Mouse (Mus musculus) brown adipose tissue, adult 24 weeks (tissue): ENCODE measurements around the gene Tk1. TPM values are rescaled to one million over a fixed set of nuclear protein-coding genes. Genes with fewer than 3 reads are reported as not detected.
"Not testable (repeated sequence)": the region's sequence is repeated elsewhere in the genome, so short reads cannot be mapped to it uniquely, and the experiment has no call there.

ENCODE experiments used
- H3K27ac ChIP-seq: fragments of 200-500 bp; replicated peaks from 2 replicates; pipeline ENCODE4 v1.5.1; 2012; ENCODE audit warnings: low read depth, mild to moderate bottlenecking, low read length
- H3K4me1 ChIP-seq: fragments of 200-500 bp; 2 replicates; pipeline ENCODE4 v1.6.1; 2012; ENCODE audit warnings: low read length, mixed read lengths; ENCODE audit not compliant: control insufficient read depth, insufficient read depth, insufficient read length
- H3K4me3 ChIP-seq: fragments of 200-500 bp; 2 replicates; pipeline ENCODE4 v1.5.1; 2012; ENCODE audit warnings: low read depth, mild to moderate bottlenecking, low read length, moderate library complexity; ENCODE audit not compliant: insufficient read depth
- polyA plus RNA-seq: library from polyadenylated mRNA; stranded (reverse); fragments of >200 nt; gene quantifications from 2 replicates; pipeline ENCODE4 v1.2.4, GENCODE M21; 2012; ENCODE audit not compliant: missing spikeins, insufficient read depth, insufficient read length

Gene Tk1
- polyA plus RNA-seq, 1 experiment, result not detected

- Histone ChIP-seq H3K4me1 (peaks cover 8% of the 10 kb centered on the region), H3K27ac (no peak overlapping the region), H3K4me3 (no peak overlapping the region)
Observed at GRCm38 (mm10) chr11:117819095-117819494, 6.8 kb downstream of the Tk1 start.

GRCm38 (mm10) chr11:117816389-117816996, 9.4 kb downstream of the Tk1 start:
- H3K4me1 ChIP-seq, result peaks cover 1% of the 10 kb centered on the region; the same call in 1 of the 2 replicates
- H3K27ac ChIP-seq, result no peak overlapping the region
- no peak overlapping the region for H3K4me3 ChIP-seq

DNA sequence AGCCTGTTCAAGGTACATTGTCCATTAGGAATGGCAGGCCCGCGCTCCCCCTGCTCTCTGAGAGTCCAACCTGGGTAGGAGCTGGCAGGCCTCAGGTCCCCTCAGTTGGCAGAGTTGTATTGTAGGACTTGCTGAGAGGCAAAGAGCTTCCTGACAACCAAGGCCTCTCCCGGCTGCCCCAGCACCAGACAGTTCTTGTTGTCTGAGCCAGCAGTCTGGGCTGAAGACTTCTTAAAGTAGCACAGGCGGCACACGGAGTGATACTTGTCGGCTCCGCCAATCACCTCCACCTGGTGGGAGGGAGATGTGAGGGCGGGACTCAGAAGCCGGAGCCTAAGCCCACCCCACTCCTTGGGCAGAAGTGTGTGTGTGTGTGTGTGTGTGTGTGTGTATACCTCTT, 10.0 kb downstream of the Tk1 start:
- not testable (repeated sequence) for H3K4me1 ChIP-seq, H3K4me3 ChIP-seq, H3K27ac ChIP-seq

DNA sequence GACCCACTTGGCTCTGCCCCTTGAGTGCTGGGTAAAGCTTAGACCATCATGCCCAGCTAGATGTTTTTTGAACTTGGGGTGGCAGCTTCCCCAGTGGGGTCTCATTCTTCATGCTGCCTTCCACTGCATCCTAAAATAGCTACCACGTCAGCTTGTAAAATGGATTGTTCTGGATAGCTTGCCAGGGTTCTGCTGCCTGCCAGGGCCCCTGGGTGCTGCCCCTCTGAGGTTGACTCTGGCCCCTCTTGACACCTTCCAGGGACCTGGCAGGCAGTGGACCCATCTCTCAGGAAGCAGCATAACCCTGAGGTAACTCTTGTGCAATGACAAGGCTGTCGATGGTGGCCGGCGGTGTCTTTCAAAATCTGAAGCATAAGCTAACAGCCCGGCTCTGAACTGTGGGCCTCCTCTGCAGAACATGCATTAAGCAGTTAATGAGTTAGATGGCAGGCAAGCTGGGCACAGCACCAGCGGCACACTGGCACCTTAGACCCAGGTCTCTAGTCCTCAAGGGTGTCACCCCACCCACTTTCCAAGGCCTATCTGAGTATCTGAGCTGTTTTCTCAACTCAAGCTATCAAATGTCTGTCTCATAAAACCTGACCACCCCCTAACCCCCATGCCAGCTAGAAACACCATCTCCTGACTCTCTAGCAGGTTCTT, 11.1 kb downstream of the Tk1 start:
- H3K27ac ChIP-seq, result no peak overlapping the region
- H3K4me1 ChIP-seq, result peaks cover 4% of the 10 kb centered on the region; the same call in 1 of the 2 replicates
- H3K4me3 ChIP-seq, result no peak overlapping the region

DNA sequence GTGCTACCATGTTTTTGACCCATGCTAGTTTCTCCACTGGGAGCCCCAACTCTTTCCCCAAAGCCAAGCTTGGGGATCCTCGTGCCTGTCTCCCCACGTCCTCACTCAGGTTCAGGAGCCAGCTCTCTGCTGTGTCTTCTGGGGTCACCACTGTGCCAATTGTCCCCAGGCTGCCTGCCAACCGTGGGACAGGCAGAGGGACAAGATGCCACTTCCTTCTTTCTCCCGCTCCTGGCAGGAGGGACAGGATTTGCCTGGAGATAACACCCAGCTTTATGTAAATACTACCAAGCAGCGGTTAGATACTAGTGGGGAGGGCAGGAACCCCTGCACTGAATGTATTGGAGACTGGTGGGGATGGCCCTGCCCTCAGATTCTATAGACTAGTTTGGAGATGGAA, 12.0 kb downstream of the Tk1 start:
- H3K4me1 ChIP-seq, result peaks cover 6% of the 10 kb centered on the region; the same call in 1 of the 2 replicates
- no peak overlapping the region for H3K4me3 ChIP-seq
- H3K27ac ChIP-seq, result no peak overlapping the region

DNA sequence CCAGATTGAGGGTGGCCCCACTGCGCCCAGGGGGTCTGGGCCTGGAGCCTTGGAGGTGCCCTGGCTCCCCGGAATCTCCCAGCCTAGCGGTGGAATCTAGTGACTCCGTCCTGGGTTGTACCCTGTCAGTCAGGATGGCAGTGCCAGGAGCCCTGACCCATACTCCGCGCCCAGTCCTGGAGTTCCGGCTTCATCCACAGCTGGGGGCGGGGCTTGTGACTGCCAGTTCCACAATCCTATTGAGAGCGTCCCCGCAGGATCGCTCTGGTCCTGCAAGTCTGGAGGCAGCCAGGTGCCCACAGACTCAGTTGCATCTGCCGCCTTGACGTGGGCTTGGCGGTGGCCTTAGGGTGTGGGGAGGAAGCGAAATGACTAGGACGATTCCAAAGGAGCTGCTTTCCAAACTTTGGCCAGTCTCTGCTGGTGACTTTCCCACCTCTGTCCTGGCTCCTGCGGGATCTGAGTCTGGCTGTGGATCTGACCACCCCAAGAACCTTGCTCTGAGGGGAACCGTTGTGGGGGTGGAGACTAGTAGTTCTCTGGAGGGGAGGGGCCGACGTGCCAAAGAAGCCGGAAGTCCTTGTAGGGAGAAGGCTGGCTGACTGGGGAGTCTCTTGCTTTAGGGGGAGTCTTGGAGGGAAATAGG, 15.4 kb downstream of the Tk1 start:
- Histone ChIP-seq H3K4me1 (peaks cover 6% of the 10 kb centered on the region; the same call in 1 of the 2 replicates), H3K4me3 (peak overlapping the region; percentile 96), H3K27ac (peak overlapping the region; percentile 19; the same call in 1 of the 2 replicates)

DNA sequence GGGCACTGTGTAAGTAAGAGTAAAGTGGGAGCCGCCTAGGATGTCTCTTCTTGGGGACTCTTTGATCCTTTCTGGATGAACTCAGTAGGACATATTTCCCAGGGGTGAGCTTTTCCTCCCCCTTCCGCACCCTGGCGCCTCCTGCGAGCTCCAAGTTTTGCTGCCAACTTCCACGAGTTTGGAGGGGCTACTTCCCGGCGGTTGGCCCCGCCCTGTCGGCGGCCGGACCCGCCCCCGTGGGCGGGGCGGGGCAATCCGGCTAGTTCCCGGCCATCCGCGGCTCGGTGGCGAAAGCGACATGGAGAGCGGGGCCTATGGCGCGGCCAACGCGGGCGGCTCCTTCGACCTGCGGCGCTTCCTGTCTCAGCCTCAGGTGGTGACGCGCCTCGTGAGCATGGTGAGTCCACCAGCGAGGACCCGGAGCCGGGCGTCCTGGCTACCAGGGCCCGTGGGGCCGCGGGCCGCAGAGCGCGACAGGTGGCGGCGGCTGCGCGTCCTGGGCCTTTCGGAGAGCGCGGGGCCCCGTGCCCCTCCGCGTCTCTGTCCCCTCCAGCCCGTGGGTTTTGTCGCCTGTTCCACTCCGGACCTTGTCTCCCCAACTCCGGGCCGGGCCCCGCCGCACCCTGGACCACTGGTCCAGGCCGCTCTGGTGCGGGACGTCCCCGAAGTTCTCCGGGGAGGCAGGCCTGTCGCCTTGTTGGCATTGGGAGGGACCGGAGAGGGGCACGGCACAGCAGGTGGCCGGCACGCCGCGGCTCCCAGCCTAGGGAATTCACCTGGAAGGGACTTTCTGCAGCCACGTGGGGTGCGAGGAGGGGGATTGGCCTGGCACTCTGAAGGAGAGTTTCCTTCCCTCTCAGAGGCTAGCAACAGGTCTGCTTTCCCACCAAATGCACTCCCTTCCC, 16.2 kb downstream of the Tk1 start, which contains the start of the genes Gm20708 and Syngr2:
Gene Gm20708 (plus strand): TSS at position 262 of the 905 bp plus-strand sequence.
Gene Syngr2 (plus strand): TSS at position 262 of the 905 bp plus-strand sequence.
- peak within 1 kb of the TSS; percentile 4; the same call in 1 of the 2 replicates for H3K27ac ChIP-seq
- peak within 1 kb of the TSS; percentile 96 for H3K4me3 ChIP-seq
- H3K4me1 ChIP-seq, result peaks cover 6% of the 10 kb centered on the region; the same call in 1 of the 2 replicates

- Histone ChIP-seq H3K27ac (no peak overlapping the region), H3K4me3 (no peak overlapping the region), H3K4me1 (peaks cover 6% of the 10 kb centered on the region; the same call in 1 of the 2 replicates)
Observed at GRCm38 (mm10) chr11:117806781-117807180, 19.1 kb downstream of the Tk1 start.

DNA sequence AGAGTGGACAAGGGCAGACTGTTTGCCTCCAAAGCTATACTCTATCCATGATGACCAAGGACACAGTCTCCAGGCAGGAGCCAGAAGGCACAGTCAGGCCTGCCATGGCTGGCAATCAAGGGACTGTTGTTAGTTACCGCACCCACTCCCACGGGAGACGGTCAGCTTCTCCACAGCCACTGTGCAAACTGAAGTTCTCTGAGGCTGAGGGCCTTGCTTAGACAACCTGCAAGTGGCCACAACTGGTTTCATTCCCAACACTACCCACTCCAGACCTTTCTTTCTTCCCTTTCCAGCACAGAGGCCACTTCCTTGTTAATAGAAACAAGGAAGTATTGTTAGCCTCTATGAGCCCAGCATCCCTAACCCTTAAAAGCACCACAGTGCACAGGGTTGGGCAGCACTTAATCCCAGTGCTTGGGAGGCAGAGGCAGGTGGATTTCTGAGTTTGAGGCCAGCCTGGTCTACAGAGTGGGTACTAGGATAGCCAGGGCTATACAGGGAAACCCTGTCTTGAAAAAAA, 22.7 kb downstream of the Tk1 start:
- Histone ChIP-seq H3K4me3 (no peak overlapping the region), H3K4me1 (no peaks in the 10 kb centered on the region; the same call in 1 of the 2 replicates), H3K27ac (no peak overlapping the region)

GRCm38 (mm10) chr11:117801650-117802049, 24.2 kb downstream of the Tk1 start:
- no peak overlapping the region for H3K27ac ChIP-seq
- no peaks in the 10 kb centered on the region; the same call in 1 of the 2 replicates for H3K4me1 ChIP-seq
- no peak overlapping the region for H3K4me3 ChIP-seq

DNA sequence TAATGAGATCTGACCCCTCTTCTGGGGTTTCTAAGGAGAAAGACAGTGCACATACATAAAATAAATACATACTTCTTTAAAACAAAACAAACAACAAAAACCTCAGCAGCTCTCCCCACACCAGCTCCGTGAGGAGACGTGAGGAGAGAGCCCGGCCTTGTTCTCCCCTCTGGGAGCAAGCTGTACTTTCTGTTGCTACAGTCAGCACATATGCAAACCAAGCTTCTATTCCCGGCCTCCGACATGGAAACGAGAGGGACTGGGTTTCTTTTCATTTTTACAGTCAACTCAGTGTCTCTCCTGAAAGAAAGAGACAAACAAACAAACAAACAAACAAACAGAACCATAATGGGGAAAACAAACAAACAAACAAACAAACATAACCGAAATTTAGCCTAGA, 25.9 kb downstream of the Tk1 start:
- no peaks in the 10 kb centered on the region; the same call in 1 of the 2 replicates for H3K4me1 ChIP-seq
- no peak overlapping the region for H3K27ac ChIP-seq
- no peak overlapping the region for H3K4me3 ChIP-seq

- no peaks in the 10 kb centered on the region; the same call in 1 of the 2 replicates for H3K4me1 ChIP-seq
- no peak overlapping the region for H3K4me3 ChIP-seq
- no peak overlapping the region for H3K27ac ChIP-seq
Observed at GRCm38 (mm10) chr11:117799174-117799573, 26.7 kb downstream of the Tk1 start.

- H3K4me3 ChIP-seq, result no peak overlapping the region
- no peak overlapping the region for H3K27ac ChIP-seq
- H3K4me1 ChIP-seq, result no peaks in the 10 kb centered on the region; the same call in 1 of the 2 replicates
Observed at GRCm38 (mm10) chr11:117798160-117798541, 27.7 kb downstream of the Tk1 start.

DNA sequence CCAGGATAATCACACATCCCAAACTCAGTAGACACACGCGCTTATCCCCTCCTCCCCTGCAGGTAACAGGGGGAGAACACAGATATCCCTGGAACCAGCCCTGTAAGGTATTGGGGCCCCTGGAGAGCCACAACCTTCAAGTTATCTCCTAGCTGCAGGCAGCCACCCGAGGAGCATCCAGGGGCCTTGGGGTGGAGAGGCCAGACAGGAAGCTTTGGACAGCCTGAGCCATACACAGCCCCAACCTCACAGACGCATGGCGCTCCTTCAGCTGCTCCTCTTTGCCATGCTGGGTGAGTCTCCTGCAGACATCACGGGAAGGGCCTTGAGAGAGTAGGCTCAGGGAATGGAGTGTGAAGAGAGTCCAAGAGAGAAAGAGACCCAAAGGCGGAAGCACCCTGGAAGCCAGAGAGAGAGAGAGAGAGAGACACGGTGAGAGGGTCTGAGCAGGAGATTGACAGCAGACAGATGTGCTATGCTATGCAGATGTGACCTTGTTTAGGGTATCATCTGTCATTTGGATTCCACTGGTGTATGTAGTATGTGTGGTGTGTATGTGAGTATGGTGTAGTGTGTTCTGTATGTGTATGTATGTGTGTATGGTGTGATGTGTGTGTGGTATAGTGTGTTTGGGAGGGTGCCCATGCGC, 28.3 kb downstream of the Tk1 start, which contains the start of gene 6030468B19Rik:
Gene 6030468B19Rik (plus strand): TSS at position 150 of the 649 bp plus-strand sequence.
- Histone ChIP-seq H3K4me1 (no peaks in the 10 kb centered on the region; the same call in 1 of the 2 replicates), H3K4me3 (no peak within 1 kb of the TSS), H3K27ac (no peak within 1 kb of the TSS)
